Mouse (Mus musculus): ENCODE data around the gene Slc38a2.

The Slc38a2 gene

DNA sequence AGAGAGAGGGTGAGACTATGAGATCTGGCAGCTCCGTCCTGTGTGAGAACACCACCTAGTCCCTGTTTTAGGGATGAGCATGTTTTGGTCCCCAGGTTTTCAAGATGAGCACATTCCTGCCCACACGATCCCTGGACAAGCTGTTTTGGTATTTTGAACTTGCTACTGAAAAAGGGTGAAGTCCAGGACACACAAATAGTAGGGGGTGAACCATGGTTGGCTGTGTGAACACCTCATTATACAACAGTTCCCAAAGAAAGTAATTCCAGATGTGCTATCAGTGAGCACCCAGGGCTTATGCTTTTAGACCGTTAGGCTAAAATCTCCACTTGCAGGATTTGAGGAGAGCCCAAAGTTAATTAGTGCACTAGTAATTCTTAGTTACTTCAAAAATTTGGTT, 17.7 kb upstream of the Slc38a2 start:
- WGBS: 81% methylated on average over 3 of the region's 3 CpGs

DNA sequence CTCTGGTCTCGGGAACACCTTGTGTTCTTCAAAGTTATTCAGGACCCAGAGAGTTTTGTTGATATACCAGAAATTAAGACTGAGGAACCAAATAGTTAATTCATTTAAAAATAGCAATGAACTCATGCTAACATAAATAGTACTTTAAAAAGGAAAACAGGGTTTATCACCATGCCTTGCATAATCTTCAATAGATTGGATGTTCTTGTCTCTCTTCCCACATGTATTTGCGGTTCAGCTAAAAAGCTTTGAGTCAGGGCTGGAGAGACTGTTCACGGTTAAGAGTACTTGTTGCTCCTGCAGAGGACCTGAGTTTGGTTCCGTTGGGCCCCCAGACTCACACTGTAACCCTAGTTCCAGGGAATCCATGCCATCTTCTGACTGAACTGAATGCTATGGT, 16.8 kb upstream of the Slc38a2 start:
- WGBS: 82% methylated on average over 4 of the region's 4 CpGs

DNA sequence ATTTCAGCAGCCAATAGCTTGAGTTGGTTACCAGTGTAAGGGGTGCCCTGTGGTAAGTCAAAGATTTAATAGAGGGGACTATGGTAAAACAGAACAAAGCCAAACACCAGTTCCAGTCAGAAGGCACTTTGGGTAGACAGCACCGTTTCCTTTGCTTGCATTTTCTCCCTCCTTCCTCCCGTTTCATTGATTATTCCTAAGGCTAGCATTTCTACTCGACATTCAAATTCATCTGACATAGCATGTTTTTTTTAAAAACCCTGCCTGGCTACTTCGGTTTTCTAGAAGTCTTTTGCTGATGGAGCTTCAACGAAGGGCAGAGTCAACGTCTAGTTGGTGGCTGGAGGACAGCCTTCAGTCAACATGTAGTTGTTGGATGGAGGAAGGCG, 16.2 kb upstream of the Slc38a2 start:
- 90% methylated on average over 7 of the region's 7 CpGs for WGBS

DNA sequence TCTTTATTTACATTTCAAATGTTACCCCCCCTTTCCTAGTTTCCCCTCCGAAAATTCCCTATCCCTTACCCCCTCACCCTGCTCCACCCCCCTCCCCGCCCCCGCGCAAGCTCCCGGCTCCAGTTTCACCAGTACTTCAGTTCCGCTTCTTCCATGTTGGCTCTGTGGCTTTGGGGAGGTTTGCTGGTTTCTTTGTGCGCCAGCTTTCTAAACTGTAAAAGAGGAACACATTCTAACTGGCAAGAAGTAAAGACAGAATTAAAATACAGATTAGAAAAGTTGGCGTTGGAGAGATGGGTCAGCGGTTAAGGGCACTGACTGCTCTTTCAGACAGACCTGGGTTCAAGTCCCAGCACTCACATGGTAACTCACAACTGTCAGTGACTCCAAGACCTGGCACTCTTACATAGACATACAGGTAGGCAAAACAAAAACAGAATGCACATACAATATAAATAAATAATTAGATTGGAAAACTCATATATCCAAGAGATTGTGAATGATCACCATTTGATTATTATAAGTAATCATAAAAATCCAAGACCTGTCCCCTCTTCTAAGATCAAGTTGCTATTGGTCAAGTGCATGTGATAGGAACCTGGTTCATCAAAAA, 15.7 kb upstream of the Slc38a2 start:
- WGBS: 86% methylated on average over 9 of the region's 9 CpGs

DNA sequence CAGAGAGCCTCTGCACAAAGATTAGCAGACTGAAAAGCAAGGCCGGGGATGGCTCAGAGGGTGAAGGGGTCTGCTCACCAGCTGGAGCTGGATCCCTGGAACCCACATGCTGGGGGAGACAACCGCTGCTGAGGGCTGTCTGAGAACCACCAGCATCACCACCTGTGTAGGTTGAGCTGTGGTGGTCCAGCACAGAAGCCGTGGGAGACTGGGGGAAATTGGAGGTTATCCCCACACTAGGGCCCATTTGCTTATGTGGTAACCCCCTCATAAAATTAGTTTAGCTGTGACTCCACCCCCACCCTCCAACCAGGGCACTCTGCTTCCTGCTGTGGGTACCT, 15.1 kb upstream of the Slc38a2 start:
- 92% methylated on average over 3 of the region's 3 CpGs for WGBS

DNA sequence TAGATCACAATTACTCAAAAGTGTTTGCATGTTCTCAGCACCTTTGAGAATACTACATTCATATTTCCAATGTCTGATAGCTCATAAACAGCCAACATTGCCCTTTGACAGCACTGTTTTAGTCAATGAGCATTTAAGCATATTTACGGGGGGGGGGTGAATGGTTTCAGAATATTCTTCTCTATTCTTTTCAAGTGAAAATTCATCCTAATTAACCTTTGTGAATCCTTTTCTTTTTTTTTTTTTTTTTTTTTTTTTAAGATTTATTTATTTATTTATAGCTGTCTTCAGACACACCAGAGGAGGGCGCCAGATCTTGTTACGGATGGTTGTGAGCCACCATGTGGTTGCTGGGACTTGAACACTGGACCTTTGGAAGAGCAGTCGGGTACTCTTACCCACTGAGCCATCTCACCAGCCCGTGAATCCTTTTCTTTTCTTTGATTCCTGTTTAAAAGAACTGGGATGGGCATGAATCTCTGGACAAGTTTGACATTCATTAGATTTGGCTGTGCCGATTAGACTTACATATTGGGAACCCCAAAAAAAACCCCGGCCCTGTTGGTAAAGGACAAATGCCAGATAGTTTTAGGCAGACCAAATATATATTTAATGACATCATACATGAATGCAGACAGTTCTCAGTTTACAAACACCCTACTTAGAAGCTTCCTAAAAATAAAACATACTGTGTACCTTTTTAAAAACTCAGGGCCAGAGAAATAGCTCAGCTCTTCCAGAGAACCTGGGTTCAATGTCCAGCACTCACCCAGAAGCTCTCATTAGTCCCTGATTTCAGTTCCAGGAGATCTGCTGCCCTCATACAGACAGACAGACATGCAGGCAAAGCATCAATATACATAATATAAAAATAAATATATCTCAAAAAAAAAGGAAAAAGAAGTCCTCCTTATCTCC, 14.5 kb upstream of the Slc38a2 start:
- 92% methylated on average over 7 of the region's 7 CpGs for WGBS

DNA sequence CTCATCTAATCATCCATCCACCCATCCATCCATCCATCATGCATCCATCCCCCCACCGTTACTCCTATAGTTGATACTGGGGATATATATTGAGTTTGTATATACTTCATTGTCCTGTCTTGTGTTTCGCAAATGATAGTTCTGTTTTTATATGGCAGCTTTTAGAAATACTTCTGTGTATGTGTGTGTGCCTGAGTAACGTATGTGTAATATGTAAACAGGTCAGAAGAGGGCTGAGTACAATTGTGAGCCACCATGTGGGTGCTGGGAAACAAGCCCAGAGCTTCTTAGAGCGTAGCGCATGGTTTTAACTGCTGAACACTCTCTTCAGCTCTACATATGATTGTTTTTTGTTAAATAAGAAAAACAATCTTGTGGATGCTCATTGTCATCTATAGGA, 12.8 kb upstream of the Slc38a2 start:
- WGBS: 92% methylated on average over 5 of the region's 5 CpGs

DNA sequence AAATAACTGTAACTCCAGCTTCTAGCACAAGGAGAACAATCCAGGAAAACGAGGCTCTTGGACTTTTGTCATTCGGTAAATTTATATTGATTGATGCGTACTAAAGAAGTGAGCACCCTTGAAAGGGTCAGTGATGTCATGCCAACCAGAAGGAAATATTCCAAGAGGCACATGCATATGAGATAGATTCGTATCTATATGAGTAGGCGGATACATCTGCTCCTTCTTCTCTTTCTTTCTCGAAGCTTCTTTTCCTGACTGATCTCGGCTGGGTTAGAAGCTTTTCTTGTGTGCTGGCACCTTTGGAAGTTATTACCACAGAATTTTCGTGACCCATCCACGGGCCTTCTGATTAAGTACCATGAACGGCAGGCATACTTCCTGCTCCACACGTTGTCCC, 12.1 kb upstream of the Slc38a2 start:
- WGBS: 75% methylated on average over 11 of the region's 11 CpGs

DNA sequence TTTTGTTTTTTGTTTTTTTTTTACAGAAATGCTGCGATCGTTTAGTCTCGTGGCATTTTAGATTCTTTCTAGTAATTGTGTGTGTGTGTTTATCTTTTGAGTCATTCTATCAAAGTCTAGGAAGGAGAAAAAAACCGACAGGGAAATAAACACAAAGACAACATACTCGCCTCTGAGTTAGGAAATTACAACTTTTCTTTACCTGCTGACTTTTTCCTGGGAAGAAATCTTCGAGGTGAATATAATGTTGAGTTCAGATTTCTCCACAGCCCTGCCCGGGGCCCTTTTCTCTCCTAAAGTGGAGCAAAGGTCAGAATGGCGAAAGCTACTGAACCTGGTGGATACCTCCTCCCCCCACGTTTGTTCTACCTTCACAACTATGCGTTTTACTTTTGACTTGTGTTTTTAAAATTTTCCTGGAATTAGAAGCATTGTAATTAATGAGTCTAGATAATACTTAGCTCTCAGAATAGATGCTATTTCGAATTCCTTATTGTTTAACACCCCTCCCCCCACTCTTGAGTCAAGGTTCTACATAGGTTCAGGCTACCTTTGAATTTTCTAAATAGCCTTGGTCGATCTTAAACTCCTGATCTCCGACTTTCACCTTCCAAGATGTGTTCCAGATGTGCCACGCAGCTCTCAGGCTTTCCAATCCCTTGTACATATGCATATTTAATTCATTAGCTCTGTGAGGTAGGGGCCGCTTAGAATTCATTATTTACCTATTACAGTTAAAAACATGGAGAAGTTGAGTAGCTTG, 11.0 kb upstream of the Slc38a2 start:
- WGBS: 41% methylated on average over 15 of the region's 15 CpGs

DNA sequence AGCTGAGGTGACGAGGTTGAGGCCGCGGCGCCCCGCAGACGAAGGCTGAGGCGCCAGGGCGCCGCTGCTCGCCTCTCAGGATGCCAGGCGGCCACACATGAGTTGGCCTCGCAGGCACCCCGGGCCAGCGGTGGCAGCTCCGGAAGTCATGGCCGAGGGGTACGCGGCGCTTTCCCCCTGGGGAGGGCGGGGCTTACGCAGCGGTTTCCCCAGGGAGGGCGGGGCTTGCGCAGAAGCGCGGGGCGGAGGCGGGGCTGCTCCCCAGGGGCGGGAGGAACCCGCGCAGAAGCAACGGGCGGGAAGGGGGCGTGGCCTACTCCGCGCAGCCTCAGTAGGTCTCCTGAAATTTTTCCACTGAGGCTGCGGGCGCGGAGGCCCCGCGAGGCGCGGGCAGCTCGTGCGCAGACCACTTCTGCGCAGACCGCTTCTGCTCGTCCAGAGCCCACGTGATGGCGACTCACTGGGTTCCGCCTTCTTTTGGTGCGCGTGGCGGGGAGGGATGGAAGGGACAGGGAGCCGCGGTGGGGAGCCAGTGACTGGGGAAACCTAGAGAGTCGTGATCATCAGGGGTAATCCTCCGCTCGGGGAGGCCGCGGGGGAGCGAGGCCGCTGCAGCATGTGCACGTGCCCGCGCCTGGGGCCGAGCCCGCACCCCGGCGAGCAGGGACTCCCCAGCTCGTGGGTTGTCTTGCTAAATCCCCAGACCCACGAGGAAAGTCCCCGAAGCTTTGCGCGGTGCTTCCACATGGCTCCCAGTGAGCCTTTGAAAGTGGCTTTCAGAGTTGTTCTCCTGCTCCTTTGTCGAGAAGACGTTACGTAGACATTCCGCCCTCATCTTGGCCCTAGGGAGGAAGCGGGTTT, 10.2 kb upstream of the Slc38a2 start:
- under 1% methylated on average over 75 of the region's 80 CpGs for WGBS

DNA sequence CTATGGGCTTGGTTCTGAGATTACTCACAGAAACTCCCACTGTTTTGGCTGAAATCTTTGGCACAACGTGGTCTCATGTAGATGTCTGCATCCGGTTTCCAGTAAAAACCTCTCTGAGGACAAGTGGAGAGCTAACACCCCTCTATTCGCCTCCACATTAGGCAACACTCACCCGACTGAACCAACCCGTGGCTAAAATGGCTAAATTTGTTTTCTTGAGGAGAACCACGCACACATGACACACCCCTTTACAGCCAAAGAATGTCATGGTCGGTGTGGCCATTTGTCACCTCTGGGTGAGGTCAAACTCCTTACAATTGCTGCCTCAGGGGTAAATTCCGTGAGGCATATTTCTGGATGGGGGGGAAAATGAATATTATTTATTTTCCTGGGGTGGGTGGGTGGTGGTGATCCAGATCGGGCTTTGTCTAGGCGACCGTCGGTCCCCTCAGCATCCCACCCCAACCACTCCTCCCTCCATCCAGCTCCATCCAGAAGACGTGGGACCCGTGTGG, 9.5 kb upstream of the Slc38a2 start:
- 13% methylated on average over 14 of the region's 14 CpGs for WGBS

DNA sequence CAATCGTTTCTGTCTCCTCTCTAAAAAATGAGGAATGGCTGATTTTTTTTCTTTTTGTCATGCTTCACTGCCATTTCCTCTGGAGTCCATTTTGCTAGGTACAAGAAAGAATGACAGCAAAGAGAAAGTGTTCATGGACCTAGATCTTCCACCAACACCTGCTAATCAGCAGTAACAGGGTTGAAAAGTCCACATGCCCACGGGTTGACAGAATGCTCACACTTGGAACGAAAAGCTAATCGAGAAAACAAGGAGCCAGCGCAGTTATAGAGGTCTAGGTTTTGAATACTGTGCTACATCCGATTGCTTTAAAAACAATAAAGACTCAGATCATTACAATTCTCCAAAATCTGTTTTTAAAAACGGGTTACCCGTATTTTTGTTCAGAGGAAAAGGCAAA, 8.9 kb upstream of the Slc38a2 start:
- 80% methylated on average over 8 of the region's 8 CpGs for WGBS

DNA sequence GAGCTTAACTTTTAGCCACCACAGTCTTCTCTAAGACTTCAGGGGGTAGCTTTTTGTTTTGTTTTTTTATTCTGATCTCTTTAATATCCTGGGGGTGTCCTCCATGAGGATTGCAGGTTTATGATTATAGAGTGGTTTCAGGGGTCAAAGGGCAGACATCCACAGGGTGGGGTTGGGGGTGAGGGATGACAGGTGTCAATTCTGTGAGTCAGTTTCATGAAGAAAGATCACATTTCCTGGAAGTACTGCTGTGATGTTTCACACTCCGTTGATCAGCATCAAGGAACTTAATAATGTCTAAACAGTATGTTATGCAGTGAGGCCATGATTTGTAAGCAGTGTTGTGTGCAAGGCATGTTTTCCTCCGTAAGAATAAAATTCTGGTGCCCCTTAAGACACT, 8.4 kb upstream of the Slc38a2 start:
- WGBS: 83% methylated on average over 2 of the region's 2 CpGs

DNA sequence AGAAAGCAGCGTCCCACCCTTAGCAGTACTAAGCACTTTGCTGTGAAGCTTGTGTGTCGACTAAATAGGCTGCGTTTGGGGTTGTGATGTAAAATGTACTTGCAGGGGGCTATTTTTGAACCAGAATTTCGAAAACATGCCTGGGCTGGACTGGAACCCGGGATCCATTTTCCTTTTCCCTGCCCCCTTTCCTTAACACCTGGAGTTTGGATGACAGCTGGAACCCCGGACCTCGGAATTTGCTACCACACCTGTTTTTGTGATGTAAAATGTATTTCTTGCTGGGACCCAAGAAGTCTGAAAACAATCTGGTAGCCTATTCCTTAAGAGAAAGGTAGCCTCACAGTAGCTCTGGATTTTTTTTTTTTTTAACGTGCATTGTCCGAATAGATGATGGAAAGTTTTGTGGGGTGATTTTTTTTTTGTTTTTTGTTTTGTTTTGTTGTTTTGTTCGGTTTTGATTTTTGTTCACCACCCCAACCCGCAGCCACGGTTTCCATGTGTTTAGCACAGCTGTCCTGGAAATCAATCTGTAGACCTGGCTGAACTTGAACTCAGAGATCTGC, 3.0 kb upstream of the Slc38a2 start:
- WGBS: 94% methylated on average over 12 of the region's 12 CpGs

DNA sequence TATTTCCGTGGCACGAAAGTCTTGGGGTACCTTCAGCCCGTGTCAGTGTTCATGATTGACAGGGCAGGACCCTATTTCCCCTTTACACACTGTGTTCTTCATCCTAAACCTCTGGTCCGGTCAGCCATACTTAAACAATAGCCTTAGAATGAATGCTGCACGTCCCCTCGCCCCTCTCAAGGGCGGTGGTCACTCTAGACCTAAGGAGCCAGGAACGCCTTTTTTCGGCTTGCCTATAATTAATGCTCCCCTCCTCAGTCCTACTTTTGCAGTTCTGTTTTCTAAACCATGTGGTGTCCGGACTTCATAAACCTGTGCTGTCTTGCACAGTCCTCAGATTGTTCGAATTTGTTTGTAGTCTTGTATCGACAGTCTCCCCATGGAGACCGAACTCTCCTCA, 1.2 kb upstream of the Slc38a2 start:
- WGBS: 68% methylated on average over 13 of the region's 13 CpGs

DNA sequence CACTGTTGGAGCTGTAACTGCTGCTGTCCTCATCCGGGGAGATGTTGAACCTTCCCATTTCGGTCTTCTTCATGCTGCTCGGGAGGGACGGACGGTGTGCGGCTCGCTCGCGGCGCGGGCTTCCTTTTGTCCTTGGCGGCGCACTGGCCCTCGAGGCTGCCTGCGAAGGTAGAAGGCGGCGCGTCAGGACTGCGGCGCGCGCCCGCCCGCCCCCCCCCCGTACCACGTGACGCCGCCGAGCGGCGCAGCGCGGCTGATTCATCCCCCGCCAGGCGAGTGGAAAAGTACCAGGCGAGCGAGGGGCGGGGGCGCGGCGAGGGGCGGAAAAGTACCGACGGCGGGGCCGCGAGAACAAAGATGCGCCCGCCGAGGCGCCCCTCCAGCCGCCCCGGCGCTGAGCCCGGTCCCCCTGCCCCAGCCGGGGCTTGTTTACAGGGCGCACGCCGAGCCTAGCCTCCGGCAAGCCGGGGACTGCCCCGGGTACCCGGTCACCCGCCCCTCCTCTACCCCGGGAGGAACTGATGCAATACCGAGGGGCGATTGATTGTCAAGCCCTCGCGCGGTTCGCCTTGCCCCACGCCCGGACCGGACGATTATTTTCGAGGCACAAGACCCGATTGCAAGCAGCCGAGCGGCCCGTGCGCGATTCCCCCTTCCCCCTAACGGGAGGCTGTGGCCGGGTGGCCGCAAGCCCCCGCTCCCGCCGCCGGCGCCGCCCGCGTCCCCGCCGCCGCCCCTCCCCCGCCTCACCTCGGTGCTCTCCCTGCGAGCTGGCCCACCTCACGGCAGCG, 677 bp downstream of the Slc38a2 start:
- WGBS: 1% methylated on average over 89 of the region's 101 CpGs

DNA sequence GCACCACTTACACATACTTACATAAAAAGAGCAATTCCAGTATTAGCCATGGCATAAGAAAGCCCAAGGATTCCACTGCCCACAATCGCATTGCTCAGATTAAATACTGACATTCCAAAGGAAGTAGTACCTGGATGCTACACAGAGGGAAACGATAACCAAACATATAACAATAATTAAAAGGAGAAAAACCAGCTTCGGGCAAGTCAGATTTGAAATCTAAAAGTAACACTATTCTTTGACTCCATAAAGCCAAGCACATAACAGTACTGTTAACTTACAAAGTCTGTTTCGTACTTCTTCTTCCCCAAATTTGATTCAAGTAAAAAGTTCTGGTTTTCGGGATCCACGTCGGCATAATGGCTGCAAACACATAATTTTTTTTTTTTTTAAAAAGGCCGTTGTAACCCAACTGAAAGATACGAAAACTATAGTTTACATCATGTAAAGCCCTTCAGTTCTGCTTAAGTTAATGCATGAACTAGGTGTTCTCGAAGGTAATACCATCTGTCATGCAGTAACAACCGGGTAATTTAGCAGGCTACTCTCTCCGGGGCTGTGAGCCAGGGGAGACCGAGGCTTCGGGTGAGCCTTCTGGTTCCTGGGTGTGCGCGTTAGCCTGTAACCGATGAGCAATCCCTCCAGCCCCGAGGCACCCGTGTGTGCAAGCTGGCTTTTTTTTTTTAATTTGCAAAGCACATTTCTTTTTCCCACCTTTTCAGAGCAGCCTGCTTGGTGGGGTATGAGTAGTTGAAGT, 1.5 kb downstream of the Slc38a2 start:
- 9% methylated on average over 19 of the region's 19 CpGs for WGBS

DNA sequence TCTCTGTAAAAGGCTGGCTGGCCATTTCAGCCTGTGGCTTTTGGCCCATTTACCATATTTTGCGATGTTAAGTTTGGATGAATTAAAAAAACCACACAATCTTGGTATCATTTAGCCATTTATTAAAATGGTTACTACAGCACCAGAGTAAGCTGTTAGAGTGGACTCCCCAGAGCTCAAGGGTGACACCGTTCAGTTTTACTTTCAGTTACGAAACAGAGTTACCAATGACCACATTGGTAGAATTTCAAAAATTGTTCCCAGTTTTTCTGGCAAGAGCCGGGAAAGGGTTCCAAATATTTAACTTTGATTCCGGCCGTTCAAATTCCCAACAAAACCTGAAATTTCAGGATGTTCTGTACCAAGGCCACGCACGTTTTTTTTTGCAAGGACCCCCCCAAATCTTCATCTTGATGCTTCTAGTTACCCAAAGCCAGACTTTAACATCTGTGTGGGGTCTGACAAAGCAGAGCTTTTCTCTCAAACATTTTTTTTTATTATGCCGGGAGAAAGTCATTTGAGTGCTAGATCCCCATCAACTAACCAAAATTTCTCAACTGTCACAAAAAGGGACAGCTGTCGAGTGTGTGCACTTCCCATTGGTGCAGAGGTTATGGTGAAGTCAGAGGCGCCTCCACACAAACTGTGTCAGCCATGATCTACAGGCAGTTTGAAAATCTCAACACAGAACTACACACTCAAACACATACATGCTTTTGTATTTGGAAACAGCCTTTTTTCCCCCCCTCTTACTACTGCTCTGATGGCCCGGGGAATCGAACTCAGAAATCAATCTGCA, 2.8 kb downstream of the Slc38a2 start:
- 38% methylated on average over 13 of the region's 13 CpGs for WGBS
